Mouse (Mus musculus): ENCODE results near the gene Smlr1.

The Smlr1 gene

DNA sequence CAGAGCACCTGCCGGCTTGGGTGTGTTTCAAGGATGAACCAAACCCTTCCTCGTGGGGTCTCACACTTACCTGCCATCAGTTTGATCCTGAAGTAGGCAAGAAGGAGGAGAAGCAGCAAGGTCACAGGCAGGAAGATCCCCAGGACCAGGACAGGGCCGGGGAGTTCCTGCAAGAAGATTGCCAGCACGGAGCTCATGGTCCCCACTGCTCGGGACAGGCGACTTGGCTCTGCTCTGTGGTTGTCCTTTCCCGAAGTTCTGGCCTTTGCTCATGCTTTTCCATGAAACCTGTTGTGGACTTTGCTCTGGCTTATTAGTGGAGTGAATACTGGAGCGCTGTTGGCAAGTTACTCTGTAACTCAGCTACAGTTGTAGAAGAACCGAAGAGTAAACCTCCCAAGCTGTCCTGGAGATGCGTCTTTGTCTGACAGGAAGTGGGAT lies at the start of gene Smlr1:
Smlr1 (minus strand) TSS at position 377 of the 441 bp plus-strand sequence.
- no peak for DNase-seq

- no peak for DNase-seq
Observed at GRCm38 (mm10) chr10:25584899-25585298, 48.8 kb upstream of the Smlr1 start.

- no peak for DNase-seq
Observed at GRCm38 (mm10) chr10:25580066-25580465, 44.0 kb upstream of the Smlr1 start.

- DNase-seq, result no peak
Observed at GRCm38 (mm10) chr10:25571319-25572240, 35.5 kb upstream of the Smlr1 start.

- DNase-seq, result no peak
Observed at GRCm38 (mm10) chr10:25552936-25553335, 16.9 kb upstream of the Smlr1 start.

DNA sequence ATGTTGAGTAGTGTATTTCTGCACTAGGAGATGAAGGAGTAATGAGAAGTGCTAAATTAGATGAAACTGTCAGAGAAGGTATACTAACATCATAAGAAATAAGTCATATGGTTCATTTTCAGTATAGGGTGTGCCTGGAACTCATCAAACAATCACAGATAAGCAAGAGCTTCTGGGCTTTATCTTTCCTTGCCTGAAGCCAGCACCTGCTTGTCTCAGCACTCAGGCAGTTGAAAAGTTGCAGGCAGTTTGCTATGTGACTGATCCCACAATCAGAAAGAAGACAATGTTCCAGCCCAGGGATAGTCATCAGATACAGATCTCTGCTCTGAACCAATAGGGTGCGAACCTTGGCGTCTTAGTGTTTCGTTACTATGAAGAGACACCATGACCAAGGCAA lies 5.0 kb upstream of the Smlr1 start:
- no peak for DNase-seq

GRCm38 (mm10) chr10:25539771-25540168 lies 3.7 kb upstream of the Smlr1 start:
- DNase-seq, result no peak

DNA sequence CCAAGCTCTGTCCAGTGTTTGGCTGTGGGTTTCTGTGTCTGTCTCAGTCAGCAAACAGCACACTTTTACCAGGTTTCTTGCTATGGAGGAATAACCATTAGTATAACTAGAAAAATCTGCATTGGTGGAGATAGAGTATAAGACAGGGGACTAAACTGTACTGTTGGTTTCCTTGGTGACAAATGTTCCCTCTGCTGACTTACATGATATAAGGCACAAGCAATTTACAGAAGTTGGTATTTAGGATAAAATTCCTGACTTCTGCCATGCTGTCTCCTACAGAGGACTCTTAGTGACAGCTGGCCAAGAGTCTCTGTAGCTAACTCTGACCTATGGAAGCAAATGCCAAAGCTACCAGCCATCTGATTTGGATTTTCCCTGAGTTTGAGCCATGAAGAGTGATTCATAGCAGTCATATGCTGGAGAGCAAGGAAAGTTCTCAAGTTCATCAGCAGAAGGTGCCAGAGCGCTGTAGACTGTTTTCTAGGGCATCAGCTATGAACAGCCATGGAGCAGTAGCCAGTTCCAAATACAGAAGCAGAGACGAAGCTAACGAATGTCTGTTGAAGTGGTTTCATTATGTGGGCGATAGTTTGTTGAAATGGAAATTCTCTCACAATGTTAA lies 3.2 kb upstream of the Smlr1 start:
- no peak for DNase-seq

- DNase-seq, result no peak
Observed at GRCm38 (mm10) chr10:25538738-25539137, 2.7 kb upstream of the Smlr1 start.

GRCm38 (mm10) chr10:25536621-25537020 lies 554 bp upstream of the Smlr1 start:
- no peak for DNase-seq

GRCm38 (mm10) chr10:25534467-25534866 lies 1.6 kb downstream of the Smlr1 start:
- no peak for DNase-seq

DNA sequence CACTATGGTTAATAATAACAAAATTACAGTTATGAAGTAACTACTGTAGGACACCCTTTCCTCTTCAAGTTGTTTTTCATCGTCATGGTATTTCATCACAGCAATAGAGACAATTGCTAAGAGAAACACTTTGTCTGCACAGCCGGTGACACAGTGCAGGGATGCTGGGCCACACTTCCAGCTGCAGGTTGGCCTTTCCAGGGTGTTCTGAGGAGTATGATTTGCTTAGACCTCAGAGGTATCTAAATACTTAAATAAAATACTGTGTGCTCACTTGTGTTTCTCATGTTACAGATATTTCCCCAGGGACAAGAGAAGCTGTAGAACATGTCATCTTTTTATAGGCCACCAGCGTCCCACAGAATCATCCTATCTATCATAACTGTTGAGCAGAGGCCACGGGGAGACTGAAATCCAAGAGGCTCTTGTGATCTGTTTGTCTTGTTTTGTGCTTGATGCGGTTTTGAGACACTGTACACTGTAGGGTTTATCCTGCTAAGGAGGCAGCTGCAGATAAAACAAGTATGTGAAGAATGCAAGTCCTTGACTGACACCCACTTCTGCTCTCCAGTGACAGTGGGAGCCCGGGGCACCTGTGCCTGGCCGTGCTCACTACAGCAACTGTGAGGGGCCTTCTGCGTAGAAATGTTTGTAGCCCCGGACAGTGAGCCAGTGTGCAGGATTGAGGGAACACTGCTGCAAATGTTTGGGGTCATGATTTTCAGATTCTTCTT lies 2.4 kb downstream of the Smlr1 start:
- no peak for DNase-seq

DNA sequence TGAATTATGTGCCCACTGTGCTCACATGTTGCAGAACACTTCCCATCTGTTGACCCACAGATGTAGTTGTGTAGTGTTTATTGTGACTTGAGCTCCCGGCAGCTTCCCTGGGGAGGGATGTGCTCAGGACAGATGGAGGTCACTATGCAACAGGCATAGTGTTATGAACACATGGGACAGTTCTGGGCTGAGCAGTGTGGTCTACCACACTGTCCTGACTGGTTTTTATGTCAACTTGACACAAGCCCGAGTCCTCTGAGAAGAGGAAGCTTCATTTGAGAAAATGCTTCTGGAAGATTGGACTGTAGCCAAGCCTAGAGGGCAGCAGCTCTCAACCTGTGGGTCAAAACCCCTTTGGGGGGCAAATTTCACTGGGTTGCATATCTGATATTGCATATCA lies 3.0 kb downstream of the Smlr1 start:
- DNase-seq, result no peak

DNA sequence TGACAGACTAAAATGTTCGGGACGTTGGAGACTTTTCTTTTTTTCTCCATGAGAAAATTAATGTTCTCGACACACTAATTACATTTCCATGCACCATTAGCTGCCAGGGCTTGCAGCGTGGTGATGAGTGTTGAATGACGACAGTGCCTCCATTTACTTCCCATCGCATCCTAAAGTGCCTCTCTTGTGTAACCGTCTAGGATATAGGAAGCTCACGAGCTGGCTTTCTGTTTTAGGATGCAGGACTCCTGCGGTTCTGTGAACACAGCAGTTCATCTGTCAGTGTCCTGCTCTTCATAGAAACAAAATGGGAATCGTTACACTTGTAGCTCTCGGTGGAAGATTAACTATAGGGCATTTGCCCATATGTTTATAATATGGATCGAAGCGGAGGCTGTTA lies 4.7 kb downstream of the Smlr1 start:
- no peak for DNase-seq

GRCm38 (mm10) chr10:25527126-25527525 lies 8.9 kb downstream of the Smlr1 start:
- no peak for DNase-seq

- DNase-seq, result no peak
Observed at GRCm38 (mm10) chr10:25526622-25527021, 9.4 kb downstream of the Smlr1 start.

- DNase-seq, result no peak
Observed at GRCm38 (mm10) chr10:25526156-25526555, 9.9 kb downstream of the Smlr1 start.

- DNase-seq, result no peak
Observed at GRCm38 (mm10) chr10:25523727-25524126, 12.3 kb downstream of the Smlr1 start.

DNA sequence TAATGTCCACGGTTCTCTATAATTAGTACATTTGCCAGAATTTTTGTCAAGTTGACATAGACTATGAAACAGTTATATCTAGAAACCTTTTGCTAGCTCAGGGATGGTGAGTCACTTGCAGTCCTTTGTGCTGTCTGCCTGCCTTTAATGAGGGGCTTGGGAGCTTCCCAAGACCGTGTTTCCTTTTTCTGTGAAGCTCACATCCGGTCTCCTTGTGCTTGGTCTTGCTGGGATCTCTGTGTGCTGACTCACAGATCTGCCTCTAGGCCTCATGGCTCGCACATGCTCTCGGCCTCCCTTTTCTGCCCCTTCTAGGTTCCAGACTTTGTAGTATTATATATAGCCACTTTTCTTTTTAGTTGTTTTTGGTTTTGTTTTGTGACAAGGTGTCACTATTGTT lies 15.6 kb downstream of the Smlr1 start:
- DNase-seq, result no peak

DNA sequence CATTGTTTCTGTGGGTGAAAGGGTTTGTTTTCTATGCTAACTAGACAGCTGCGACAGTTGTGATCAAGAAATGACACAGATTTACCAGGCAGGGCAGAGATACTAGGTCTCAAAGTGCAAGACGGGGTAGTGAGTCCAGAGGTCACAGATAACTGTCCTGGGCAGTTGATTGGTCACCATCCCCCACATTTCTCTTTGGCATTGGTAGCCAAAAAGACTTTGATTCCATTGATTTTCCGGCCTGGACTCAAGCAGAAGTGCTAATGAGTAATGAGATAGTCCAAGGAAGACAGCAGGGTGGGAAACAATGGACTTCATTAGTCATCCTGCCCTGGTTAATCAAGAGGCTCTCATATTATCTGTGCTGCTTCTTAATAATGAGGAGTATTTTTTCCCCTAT lies 16.1 kb downstream of the Smlr1 start:
- no peak for DNase-seq

DNA sequence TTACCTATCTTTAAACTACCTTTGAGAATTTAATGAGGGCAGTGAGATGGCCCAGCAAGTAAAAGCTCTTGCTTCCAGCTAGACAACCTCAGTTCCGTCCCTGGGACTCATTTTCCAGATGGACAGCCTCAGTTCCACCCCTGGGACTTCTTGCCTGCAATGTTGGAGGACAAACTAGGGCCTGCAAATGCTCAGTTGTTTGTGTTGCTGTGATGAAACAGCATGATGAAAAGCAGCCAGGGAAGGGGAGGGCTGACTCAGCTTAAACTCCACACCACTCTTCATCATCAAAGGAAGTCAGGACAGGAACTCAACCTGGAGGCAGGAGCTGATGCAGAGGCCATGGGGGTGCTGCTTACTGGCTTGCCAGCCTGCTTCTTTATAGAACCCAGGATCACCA lies 22.2 kb downstream of the Smlr1 start:
- DNase-seq, result no peak

GRCm38 (mm10) chr10:25503250-25503649 lies 32.8 kb downstream of the Smlr1 start:
- no peak for DNase-seq

GRCm38 (mm10) chr10:25499323-25500071 lies 36.6 kb downstream of the Smlr1 start:
- no peak for DNase-seq
